Mouse (Mus musculus) spleen, adult 2 months (tissue): ENCODE measurements around the gene Olfr324. TPM values are rescaled to one million over a fixed set of nuclear protein-coding genes. Genes with fewer than 3 reads are reported as not detected.

Source experiments
- DNase-seq, 2 experiments: peaks; one replicate each; pipeline versions ENCODE4 v3.0.0 to v3.0.0-alpha.2; 2012 to 2021; ENCODE audit warnings: low spot score in 2 of 2, low read depth in 1 of 2
- H3K27ac ChIP-seq: fragments of 200-500 bp; 2 replicates; pipeline ENCODE4 v1.5.1; 2012; ENCODE audit warnings: low read length, inconsistent platforms; ENCODE audit not compliant: insufficient read depth
- H3K27me3 ChIP-seq: fragments of 200-500 bp; 2 replicates; pipeline ENCODE4 v1.6.1; 2012; ENCODE audit warnings: mild to moderate bottlenecking, moderate library complexity, low read length, inconsistent platforms; ENCODE audit not compliant: control insufficient read depth, insufficient read depth
- H3K36me3 ChIP-seq: fragments of 200-500 bp; 2 replicates; pipeline ENCODE4 v1.6.1; 2012; ENCODE audit warnings: mild to moderate bottlenecking, low read length, inconsistent platforms; ENCODE audit not compliant: control insufficient read depth, insufficient read depth
- H3K4me1 ChIP-seq: fragments of 200-500 bp; 2 replicates; pipeline ENCODE4 v1.6.1; 2011; ENCODE audit warnings: inconsistent platforms; ENCODE audit not compliant: control insufficient read depth, insufficient read depth, insufficient read length
- H3K4me3 ChIP-seq: fragments of 200-500 bp; 2 replicates; pipeline ENCODE4 v1.5.1; 2011; ENCODE audit warnings: mild to moderate bottlenecking, inconsistent platforms; ENCODE audit not compliant: insufficient read depth, insufficient read length; ENCODE audit errors: extremely low read depth
- CTCF ChIP-seq: fragments of 200-500 bp; IDR thresholded peaks from 2 replicates; pipeline ENCODE4 v1.5.1; 2011; ENCODE audit warnings: mild to moderate bottlenecking, inconsistent platforms; ENCODE audit not compliant: insufficient read depth, insufficient read length, insufficient replicate concordance; ENCODE audit errors: extremely low read depth
- POLR2A ChIP-seq: fragments of 200-500 bp; IDR thresholded peaks from 2 replicates; pipeline ENCODE4 v1.6.1; 2011; ENCODE audit warnings: low read depth, low read length, inconsistent platforms
- WGBS: fragments of 180-500 bp; shearing (Covaris S2); methylation state at CpG from one replicate; pipeline ENCODE4 v1.1.7; 2018; 5-methylcytosine and 5-hydroxymethylcytosine counted together
- polyA plus RNA-seq: library from polyadenylated mRNA; depleted of rRNA; stranded (reverse); fragments of >200 nt; gene quantifications from 2 replicates; pipeline ENCODE4 v1.2.3, GENCODE M21; 2012; rRNA removed

Gene Olfr324
- polyA plus RNA-seq, 1 experiment = not detected

DNA sequence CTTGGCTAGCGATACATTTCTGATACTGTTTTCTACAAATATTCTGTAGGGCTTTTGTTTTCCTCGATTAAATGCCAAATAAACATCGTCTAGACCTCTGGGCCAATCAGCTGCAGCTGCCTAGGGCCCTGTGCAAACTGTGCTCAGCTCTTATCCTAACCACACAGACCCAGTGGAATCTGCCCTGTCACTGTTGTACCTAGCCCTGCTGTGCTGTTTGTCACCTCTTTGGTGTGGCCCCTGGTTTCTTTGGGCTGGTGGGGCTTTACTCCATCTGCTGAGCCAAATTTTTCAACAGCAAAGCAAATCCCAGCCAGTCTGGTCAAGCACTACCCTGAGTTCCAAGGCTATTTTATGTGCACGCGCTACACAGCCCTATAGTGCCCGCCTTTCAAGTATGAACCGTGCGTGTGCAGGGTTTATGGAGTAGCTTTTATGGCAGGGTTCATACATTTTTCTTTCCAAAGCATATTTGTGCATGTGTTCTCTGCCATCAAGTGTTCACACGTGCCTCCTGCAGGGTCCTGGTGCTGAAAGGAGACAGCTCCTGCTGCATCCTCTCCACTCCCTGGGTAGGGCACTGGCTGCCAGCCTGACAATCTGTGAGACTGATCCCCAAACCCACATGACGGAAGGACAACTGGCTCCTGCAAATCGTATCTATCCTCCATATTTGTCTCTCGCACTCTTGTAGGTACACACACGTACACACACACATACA is 46.9 kb downstream of the Olfr324 start:
- no peak for TF ChIP-seq POLR2A
- no peak for TF ChIP-seq CTCF
- no peaks in the 10 kb centered on the region for H3K36me3 ChIP-seq
- peak overlapping the region; percentile 33; the same call in 1 of the 2 replicates for H3K27ac ChIP-seq
- no peak for DNase-seq
- H3K4me1 ChIP-seq = peaks cover 4% of the 10 kb centered on the region; the same call in 1 of the 2 replicates
- WGBS = 71% methylated on average over 13 of the region's 13 CpGs
- no peak overlapping the region for H3K4me3 ChIP-seq
- peaks cover 5% of the 10 kb centered on the region for H3K27me3 ChIP-seq

DNA sequence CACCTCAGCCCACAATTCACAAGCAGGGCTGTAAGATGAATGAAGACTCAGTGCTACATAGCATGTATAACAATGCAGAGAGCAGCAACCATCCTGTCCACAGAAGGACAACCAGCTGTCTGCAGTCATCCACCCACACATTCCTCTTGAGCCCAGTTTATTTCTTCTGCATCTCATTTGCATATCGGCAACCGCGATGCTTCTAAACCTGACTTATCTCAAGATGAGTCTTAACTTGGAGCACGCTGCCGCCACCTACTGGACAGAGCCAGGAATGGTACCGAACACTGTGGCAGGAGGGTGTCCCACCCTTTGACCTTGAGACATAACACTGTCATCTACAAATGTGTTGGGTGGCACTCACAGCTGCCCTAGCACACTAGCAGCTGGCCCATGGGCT is 48.4 kb downstream of the Olfr324 start:
- 30% methylated on average over 6 of the region's 6 CpGs for WGBS
- H3K36me3 ChIP-seq = no peaks in the 10 kb centered on the region
- peaks cover 5% of the 10 kb centered on the region for H3K27me3 ChIP-seq
- H3K27ac ChIP-seq = no peak overlapping the region
- no peak overlapping the region for H3K4me3 ChIP-seq
- peak; percentile 9 to 20 for DNase-seq
- TF ChIP-seq CTCF = peak; percentile 58; the same call in 1 of the 2 replicates
- TF ChIP-seq POLR2A = no peak
- peaks cover 4% of the 10 kb centered on the region; the same call in 1 of the 2 replicates for H3K4me1 ChIP-seq

Other genes starting within 250 kb of the Olfr324 start
- gene Lypd8, start 216.1 kb upstream of the Olfr324 start, polyA plus RNA-seq = 0.35 and 0.41 TPM in 2 replicates
- gene 1810065E05Rik, start 174.0 kb upstream of the Olfr324 start, polyA plus RNA-seq = 0.08 TPM in 1 of 2 replicates, not detected in the other
- gene Gm12253, start 162.6 kb upstream of the Olfr324 start, polyA plus RNA-seq = 0.08 and 0.11 TPM in 2 replicates
- gene Lypd9, start 142.2 kb upstream of the Olfr324 start, polyA plus RNA-seq = not detected in 2 replicates
- gene Olfr30, start 132.8 kb upstream of the Olfr324 start, polyA plus RNA-seq = not detected in 2 replicates
- not detected in 2 replicates for gene Olfr332, start 102.6 kb upstream of the Olfr324 start, polyA plus RNA-seq
- gene Olfr331, start 92.5 kb upstream of the Olfr324 start, polyA plus RNA-seq = not detected in 2 replicates
- gene Olfr330, start 60.3 kb upstream of the Olfr324 start, polyA plus RNA-seq = not detected in 2 replicates
- gene Olfr329-ps, start 48.7 kb upstream of the Olfr324 start, polyA plus RNA-seq = 0.12 TPM in 1 of 2 replicates, not detected in the other
- gene Olfr328, start 39.5 kb upstream of the Olfr324 start, polyA plus RNA-seq = 0.08 TPM in 1 of 2 replicates, not detected in the other
- not detected in 2 replicates for gene Olfr224, start 24.6 kb upstream of the Olfr324 start, polyA plus RNA-seq
- not detected in 2 replicates for gene Olfr325, start 17.4 kb upstream of the Olfr324 start, polyA plus RNA-seq
- gene 2210407C18Rik, start 21.0 kb downstream of the Olfr324 start, polyA plus RNA-seq = not detected in 2 replicates
- gene Olfr323, start 35.4 kb downstream of the Olfr324 start, polyA plus RNA-seq = not detected in 2 replicates
- 4.6 and 8.9 TPM in 2 replicates for gene Trim58, start 45.4 kb downstream of the Olfr324 start, polyA plus RNA-seq
- gene Olfr322, start 63.7 kb downstream of the Olfr324 start, polyA plus RNA-seq = 0.21 TPM in 1 of 2 replicates, not detected in the other
- gene Olfr320, start 86.0 kb downstream of the Olfr324 start, polyA plus RNA-seq = not detected in 2 replicates
- not detected in 2 replicates for gene Olfr319, start 104.0 kb downstream of the Olfr324 start, polyA plus RNA-seq
- gene Olfr318, start 128.9 kb downstream of the Olfr324 start, polyA plus RNA-seq = not detected in 2 replicates
- not detected in 2 replicates for gene Olfr317, start 144.1 kb downstream of the Olfr324 start, polyA plus RNA-seq
- gene Olfr316, start 157.6 kb downstream of the Olfr324 start, polyA plus RNA-seq = not detected in 2 replicates
- gene Olfr315, start 178.1 kb downstream of the Olfr324 start, polyA plus RNA-seq = not detected in 2 replicates
- gene Olfr314, start 187.8 kb downstream of the Olfr324 start, polyA plus RNA-seq = not detected in 2 replicates
- not detected in 2 replicates for gene Fam183b, start 206.8 kb downstream of the Olfr324 start, polyA plus RNA-seq
- not detected in 2 replicates for gene Olfr313, start 219.9 kb downstream of the Olfr324 start, polyA plus RNA-seq
- gene Olfr312, start 234.1 kb downstream of the Olfr324 start, polyA plus RNA-seq = not detected in 2 replicates
- not detected in 2 replicates for gene Olfr311, start 244.1 kb downstream of the Olfr324 start, polyA plus RNA-seq